ENCODE assay signal across 17 mouse cellular contexts in the genomic region with DNA sequence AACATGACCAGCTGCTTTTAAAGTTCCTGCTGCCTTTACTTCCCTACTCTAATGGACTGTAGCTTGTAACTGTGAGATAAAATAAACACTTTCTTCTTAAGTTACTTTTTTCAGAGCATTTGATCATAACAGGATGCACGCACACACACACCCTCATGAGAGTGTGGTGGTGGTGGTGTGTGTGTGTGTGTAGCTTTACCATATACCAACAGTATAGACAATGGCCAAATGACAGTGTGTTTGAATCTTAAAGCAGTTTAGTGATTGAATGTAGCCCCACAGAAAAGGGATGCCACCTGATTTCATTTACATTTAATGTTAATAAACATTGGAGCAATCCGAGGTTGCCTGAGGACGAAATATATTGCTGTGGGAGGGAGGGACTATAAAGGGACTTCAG.
"Had no signal": no experiment of that assay in that cellular context is flagged by ENCODE, and none has a peak within 500 bp of the region (broad histone marks: within the 10 kb centered on the region; RNA-seq: fewer than 3 reads in every experiment).

No protein-coding gene starts in this region.

- H3K36me3 ChIP-seq: limb, embryonic 10.5 days; limb, embryonic 13.5 days; liver, embryonic 13.5 days; midbrain, embryonic 12.5 days; midbrain, embryonic 15.5 days had no signal

- H3K27ac ChIP-seq: kidney, postnatal 0 days; layer of hippocampus, adult 2 months; limb, embryonic 10.5 days; limb, embryonic 13.5 days; liver, embryonic 13.5 days; midbrain, embryonic 12.5 days; midbrain, embryonic 15.5 days; stomach, postnatal 0 days had no signal

- H3K27me3 ChIP-seq: limb, embryonic 13.5 days; liver, embryonic 13.5 days; midbrain, embryonic 12.5 days; midbrain, embryonic 15.5 days had no signal

- DNase-seq: kidney, adult 2 months; kidney, postnatal 25 days; layer of hippocampus, adult 9-11 months; liver, embryonic 13.5 days; lung, adult 2 months; lung, postnatal 36 days; thymus, postnatal 25 days had no signal

- H3K4me1 ChIP-seq: limb, embryonic 10.5 days; limb, embryonic 13.5 days; liver, embryonic 13.5 days; midbrain, embryonic 15.5 days had no signal

- ATAC-seq: intestine, postnatal 0 days; lung, postnatal 0 days; midbrain, embryonic 15.5 days had no signal

- H3K9ac ChIP-seq: limb, embryonic 13.5 days; liver, embryonic 13.5 days; midbrain, embryonic 12.5 days; midbrain, embryonic 15.5 days had no signal

- H3K4me3 ChIP-seq: layer of hippocampus, adult 2 months; limb, embryonic 10.5 days; limb, embryonic 13.5 days; liver, embryonic 13.5 days; midbrain, embryonic 12.5 days; midbrain, embryonic 15.5 days; myocyte had no signal

- H3K9me3 ChIP-seq: limb, embryonic 10.5 days; limb, embryonic 13.5 days; liver, embryonic 13.5 days; midbrain, embryonic 12.5 days; midbrain, embryonic 15.5 days had no signal

- H3K4me2 ChIP-seq: limb, embryonic 13.5 days; liver, embryonic 13.5 days; midbrain, embryonic 12.5 days; midbrain, embryonic 15.5 days had no signal
